ENCODE assay signal across 10 mouse cellular contexts in the genomic region with DNA sequence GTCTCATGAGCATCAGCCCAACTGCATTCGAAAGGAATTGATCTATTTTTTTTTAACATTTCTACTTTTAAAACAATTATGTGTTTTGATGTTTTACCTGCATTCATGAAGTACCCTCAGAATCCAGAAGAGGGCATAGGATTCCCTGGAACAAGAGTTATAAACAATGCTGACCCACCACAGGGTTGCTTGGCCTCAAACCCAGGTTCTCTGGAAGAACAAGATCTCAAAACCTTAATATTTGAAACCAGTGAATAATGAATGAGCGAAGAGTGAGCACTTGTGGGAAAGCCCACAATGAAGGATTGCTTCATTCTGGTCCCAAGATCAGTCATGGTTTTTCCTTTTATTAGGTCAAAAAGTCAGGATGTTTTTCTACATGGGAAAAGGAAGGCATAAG.
A peak's percentile ranks its signal among the peaks of the same experiment; 100 is the strongest.
DNase-seq lines count a peak whose midpoint lies in the region; ATAC-seq and TF ChIP-seq lines count a peak whose summit lies in the region.
"Had no signal": no experiment of that assay in that cellular context is flagged by ENCODE, and none has a peak within 500 bp of the region (broad histone marks: within the 10 kb centered on the region; RNA-seq: fewer than 3 reads in every experiment).

No protein-coding gene starts in this region.

- no peak for TF ChIP-seq POLR2A in lung, adult 2 months (IDR thresholded peaks at IDR 0.05; ENCODE audit: borderline replicate concordance, extremely low read depth, low read depth, low read length)

- no peak overlapping the region for H3K4me2 ChIP-seq in heart, embryonic 12.5 days
- no peak overlapping the region for H3K4me2 ChIP-seq in lung, embryonic 15.5 days
- H3K4me2 ChIP-seq: heart, embryonic 15.5 days had no signal

- no peak for ATAC-seq in heart, embryonic 12.5 days (ENCODE audit: insufficient number of reproducible peaks, low FRiP score)
- ATAC-seq in lung, embryonic 15.5 days (ENCODE audit: borderline replicate concordance, extremely low read depth, low FRiP score, low TSS enrichment), result no peak
- no peak for ATAC-seq in cerebellum, adult (ENCODE audit: insufficient number of reproducible peaks, low FRiP score, low TSS enrichment)

- no peak overlapping the region for H3K9ac ChIP-seq in heart, embryonic 12.5 days
- no peak overlapping the region for H3K9ac ChIP-seq in lung, embryonic 15.5 days
- H3K9ac ChIP-seq: heart, embryonic 15.5 days had no signal

- DNase-seq in heart, adult 18-20 months, result peak; percentile 30 to 46
- DNase-seq in lung, adult 2 months, result no peak
- DNase-seq in induced T-regulatory cell, adult 2 months (ENCODE audit: low read depth), result peak; percentile 42
- DNase-seq in naive thymus-derived CD4-positive, alpha-beta T cell, adult 2 months (ENCODE audit: low read depth), result peak; percentile 28
- no peak for DNase-seq in forebrain, embryonic 10.5 days (ENCODE audit: extremely low spot score, low spot score)
- DNase-seq: retina, postnatal 1 day had no signal

- WGBS in heart, embryonic 12.5 days, result 72% methylated on average over 2 of the region's 2 CpGs
- 84% methylated on average over 2 of the region's 2 CpGs for WGBS in lung, embryonic 15.5 days
- WGBS in lung, adult 2 months, result 74% methylated on average over 2 of the region's 2 CpGs
- 90% methylated on average over 2 of the region's 2 CpGs for WGBS in forebrain, embryonic 10.5 days

- H3K27me3 ChIP-seq in heart, embryonic 12.5 days (replicated peaks), result no peaks in the 10 kb centered on the region
- H3K27me3 ChIP-seq in lung, embryonic 15.5 days, result no peaks in the 10 kb centered on the region
- no peaks in the 10 kb centered on the region for H3K27me3 ChIP-seq in forebrain, embryonic 10.5 days (ENCODE audit: poor library complexity, severe bottlenecking)
- H3K27me3 ChIP-seq: heart, embryonic 15.5 days had no signal

- TF ChIP-seq CTCF in lung, adult 2 months (IDR thresholded peaks at IDR 0.05; ENCODE audit: insufficient read depth, low read length), result no peak

- H3K4me3 ChIP-seq in heart, embryonic 12.5 days, result no peak overlapping the region
- H3K4me3 ChIP-seq in lung, embryonic 15.5 days, result no peak overlapping the region
- no peak overlapping the region for H3K4me3 ChIP-seq in lung, adult 2 months (replicated peaks; ENCODE audit: extremely low read depth, low read depth, low read length)
- no peak overlapping the region for H3K4me3 ChIP-seq in forebrain, embryonic 10.5 days
- H3K4me3 ChIP-seq: heart, embryonic 15.5 days had no signal

- 0 out of 2 replicates have a peak, but pooled peaks cover 4% of the 10 kb centered on the region for H3K4me1 ChIP-seq in heart, embryonic 12.5 days (replicated peaks)
- no peaks in the 10 kb centered on the region for H3K4me1 ChIP-seq in lung, embryonic 15.5 days
- peaks cover 16% of the 10 kb centered on the region for H3K4me1 ChIP-seq in lung, adult 2 months (ENCODE audit: control insufficient read depth, insufficient read depth, low read length)
- H3K4me1 ChIP-seq in forebrain, embryonic 10.5 days, result no peaks in the 10 kb centered on the region

- H3K9me3 ChIP-seq in heart, embryonic 12.5 days (replicated peaks), result no peaks in the 10 kb centered on the region
- no peaks in the 10 kb centered on the region for H3K9me3 ChIP-seq in lung, embryonic 15.5 days
- no peaks in the 10 kb centered on the region for H3K9me3 ChIP-seq in forebrain, embryonic 10.5 days
- H3K9me3 ChIP-seq: heart, embryonic 15.5 days had no signal

- H3K27ac ChIP-seq in heart, embryonic 12.5 days (ENCODE audit: poor library complexity, severe bottlenecking), result no peak overlapping the region
- H3K27ac ChIP-seq in lung, embryonic 15.5 days, result peak overlapping the region; percentile 29; the same call in 1 of the 2 replicates
- no peak overlapping the region for H3K27ac ChIP-seq in forebrain, embryonic 10.5 days

- H3K36me3 ChIP-seq in heart, embryonic 12.5 days, result no peaks in the 10 kb centered on the region
- H3K36me3 ChIP-seq in lung, embryonic 15.5 days, result no peaks in the 10 kb centered on the region
- H3K36me3 ChIP-seq in forebrain, embryonic 10.5 days (replicated peaks), result no peaks in the 10 kb centered on the region
- H3K36me3 ChIP-seq: heart, embryonic 15.5 days had no signal

Comparison
In these comparisons a context has a peak if more than half of its experiments do, and no peak if none do; other contexts are left out.
1. DNase-seq: peak in heart, adult 18-20 months (2 of 2), induced T-regulatory cell, adult 2 months (single experiment) and naive thymus-derived CD4-positive, alpha-beta T cell, adult 2 months (single experiment); none in lung, adult 2 months (single experiment) and forebrain, embryonic 10.5 days (single experiment).